Mouse (Mus musculus) heart, embryonic 16.5 days (tissue): ENCODE results near the gene Entpd5. TPM values are rescaled to one million over a fixed set of nuclear protein-coding genes. Genes with fewer than 3 reads are reported as not detected.

Source experiments
- ATAC-seq: fragments of 200-750 bp; cut with Nextera tagmentation; replicated peaks from 2 replicates; pipeline ENCODE4 v1.8.0; 2017; ENCODE audit warnings: moderate number of reproducible peaks; ENCODE audit not compliant: insufficient read depth, low FRiP score; ENCODE audit errors: extremely low read depth
- H3K27ac ChIP-seq: fragments of 300-500 bp; sonication (generic); 2 replicates; pipeline ENCODE4 v1.5.1; 2014; ENCODE audit warnings: mild to moderate bottlenecking, low read length, control low read depth, moderate library complexity
- H3K27me3 ChIP-seq: fragments of 300-500 bp; sonication (generic); 2 replicates; pipeline ENCODE4 v1.6.1; 2014; ENCODE audit warnings: low read length, mixed read lengths; ENCODE audit not compliant: control insufficient read depth, insufficient read depth
- H3K36me3 ChIP-seq: fragments of 300-500 bp; sonication (generic); 2 replicates; pipeline ENCODE4 v1.6.1; 2014; ENCODE audit not compliant: control insufficient read depth, insufficient read depth
- H3K4me1 ChIP-seq: fragments of 300-500 bp; sonication (generic); 2 replicates; pipeline ENCODE4 v1.6.1; 2014; ENCODE audit warnings: low read length, mixed read lengths; ENCODE audit not compliant: control insufficient read depth, insufficient read depth
- H3K4me2 ChIP-seq: fragments of 300-500 bp; sonication (generic); 2 replicates; pipeline ENCODE4 v1.6.1; 2014; ENCODE audit warnings: low read depth, mild to moderate bottlenecking, control low read depth, low read length
- H3K4me3 ChIP-seq: fragments of 300-500 bp; sonication (generic); 2 replicates; pipeline ENCODE4 v1.5.1; 2014; ENCODE audit warnings: mild to moderate bottlenecking, control low read depth, low read length
- H3K9ac ChIP-seq: fragments of 300-500 bp; sonication (generic); 2 replicates; pipeline ENCODE4 v1.6.1; 2014; ENCODE audit warnings: low read length, control low read depth
- H3K9me3 ChIP-seq: fragments of 300-500 bp; sonication (generic); replicated peaks from 2 replicates; pipeline ENCODE4 v1.6.1; 2016; ENCODE audit warnings: low read length; ENCODE audit not compliant: control insufficient read depth
- WGBS: fragments of 180-500 bp; shearing (Covaris S2); extraction: QIAGEN DNeasy Blood & Tissue Kit; methylation state at CpG from one replicate; pipeline ENCODE4 v1.1.7; 2014; 5-methylcytosine and 5-hydroxymethylcytosine counted together
- polyA plus RNA-seq: library from polyadenylated mRNA; unstranded; fragments of >200 nt; fragmentation: Nextera tagmentation; extraction: Ambion mirVana; gene quantifications from 2 replicates; pipeline ENCODE4 v1.2.1, GENCODE M21; 2015

Entpd5 gene
- polyA plus RNA-seq, 1 experiment from 2014 or later = 38.9 TPM

GRCm38 (mm10) chr12:84402923-84403322 is 5.9 kb downstream of the Entpd5 start:
- 44% methylated on average over 9 of the region's 9 CpGs for WGBS
- H3K36me3 ChIP-seq = no peaks in the 10 kb centered on the region
- H3K9ac ChIP-seq = no peak overlapping the region
- H3K27me3 ChIP-seq = no peaks in the 10 kb centered on the region
- H3K4me2 ChIP-seq = no peak overlapping the region
- no peak overlapping the region for H3K4me3 ChIP-seq
- ATAC-seq = no peak
- H3K9me3 ChIP-seq = no peaks in the 10 kb centered on the region
- 0 out of 2 replicates have a peak overlapping the region, but pooled peaks have one; percentile 14 for H3K27ac ChIP-seq
- H3K4me1 ChIP-seq = peaks cover 4% of the 10 kb centered on the region

GRCm38 (mm10) chr12:84400653-84401052 is 8.2 kb downstream of the Entpd5 start:
- H3K9me3 ChIP-seq = no peaks in the 10 kb centered on the region
- no peaks in the 10 kb centered on the region for H3K27me3 ChIP-seq
- H3K27ac ChIP-seq = no peak overlapping the region
- WGBS = 61% methylated on average over 3 of the region's 3 CpGs
- no peak overlapping the region for H3K4me3 ChIP-seq
- H3K4me1 ChIP-seq = peaks cover 4% of the 10 kb centered on the region; the same call in 1 of the 2 replicates
- H3K4me2 ChIP-seq = no peak overlapping the region
- H3K36me3 ChIP-seq = no peaks in the 10 kb centered on the region
- no peak for ATAC-seq
- H3K9ac ChIP-seq = no peak overlapping the region

GRCm38 (mm10) chr12:84400068-84400467 is 8.8 kb downstream of the Entpd5 start:
- Histone ChIP-seq H3K4me1 (peaks cover 4% of the 10 kb centered on the region; the same call in 1 of the 2 replicates), H3K27me3 (no peaks in the 10 kb centered on the region), H3K36me3 (no peaks in the 10 kb centered on the region), H3K4me2 (no peak overlapping the region), H3K9ac (no peak overlapping the region), H3K9me3 (no peaks in the 10 kb centered on the region), H3K27ac (no peak overlapping the region), H3K4me3 (no peak overlapping the region)
- no peak for ATAC-seq
- 66% methylated on average over 3 of the region's 3 CpGs for WGBS

GRCm38 (mm10) chr12:84399663-84400062 is 9.2 kb downstream of the Entpd5 start:
- no peaks in the 10 kb centered on the region for H3K9me3 ChIP-seq
- peaks cover 4% of the 10 kb centered on the region; the same call in 1 of the 2 replicates for H3K4me1 ChIP-seq
- no peak overlapping the region for H3K4me2 ChIP-seq
- H3K27me3 ChIP-seq = no peaks in the 10 kb centered on the region
- H3K36me3 ChIP-seq = no peaks in the 10 kb centered on the region
- no peak overlapping the region for H3K27ac ChIP-seq
- H3K4me3 ChIP-seq = no peak overlapping the region
- no peak for ATAC-seq
- WGBS = 68% methylated on average over 9 of the region's 9 CpGs
- H3K9ac ChIP-seq = no peak overlapping the region

- Histone ChIP-seq H3K27me3 (no peaks in the 10 kb centered on the region), H3K4me2 (no peak overlapping the region), H3K9me3 (no peaks in the 10 kb centered on the region), H3K27ac (no peak overlapping the region), H3K36me3 (0 out of 2 replicates have a peak, but pooled peaks cover 2% of the 10 kb centered on the region), H3K9ac (no peak overlapping the region), H3K4me3 (no peak overlapping the region), H3K4me1 (peaks cover 4% of the 10 kb centered on the region; the same call in 1 of the 2 replicates)
- WGBS = 77% methylated on average over 9 of the region's 9 CpGs
- ATAC-seq = no peak
Observed at GRCm38 (mm10) chr12:84399135-84399534, 9.7 kb downstream of the Entpd5 start.

GRCm38 (mm10) chr12:84398629-84399028 is 10.2 kb downstream of the Entpd5 start:
- Histone ChIP-seq H3K4me2 (no peak overlapping the region), H3K4me3 (no peak overlapping the region), H3K4me1 (peaks cover 4% of the 10 kb centered on the region; the same call in 1 of the 2 replicates), H3K36me3 (0 out of 2 replicates have a peak, but pooled peaks cover 2% of the 10 kb centered on the region), H3K9ac (no peak overlapping the region), H3K27ac (no peak overlapping the region), H3K27me3 (no peaks in the 10 kb centered on the region), H3K9me3 (no peaks in the 10 kb centered on the region)
- no peak for ATAC-seq
- WGBS = 84% methylated on average over 5 of the region's 5 CpGs

- no peak for ATAC-seq
- no peaks in the 10 kb centered on the region; the same call in 1 of the 2 replicates for H3K4me1 ChIP-seq
- H3K36me3 ChIP-seq = 0 out of 2 replicates have a peak, but pooled peaks cover 8% of the 10 kb centered on the region
- H3K4me2 ChIP-seq = no peak overlapping the region
- H3K9me3 ChIP-seq = no peaks in the 10 kb centered on the region
- no peak overlapping the region for H3K4me3 ChIP-seq
- no peaks in the 10 kb centered on the region for H3K27me3 ChIP-seq
- no peak overlapping the region for H3K9ac ChIP-seq
- no peak overlapping the region for H3K27ac ChIP-seq
Observed at GRCm38 (mm10) chr12:84397685-84398084, 11.1 kb downstream of the Entpd5 start.

- ATAC-seq = no peak
- Histone ChIP-seq H3K9me3 (no peaks in the 10 kb centered on the region), H3K4me1 (no peaks in the 10 kb centered on the region), H3K4me2 (no peak overlapping the region), H3K27me3 (no peaks in the 10 kb centered on the region), H3K4me3 (no peak overlapping the region), H3K27ac (no peak overlapping the region), H3K9ac (no peak overlapping the region), H3K36me3 (0 out of 2 replicates have a peak, but pooled peaks cover 9% of the 10 kb centered on the region)
- WGBS = 88% methylated on average over 14 of the region's 14 CpGs
Observed at GRCm38 (mm10) chr12:84396947-84397679, 11.7 kb downstream of the Entpd5 start.

GRCm38 (mm10) chr12:84393847-84394246 is 15.0 kb downstream of the Entpd5 start:
- H3K9me3 ChIP-seq = no peaks in the 10 kb centered on the region
- H3K36me3 ChIP-seq = 0 out of 2 replicates have a peak, but pooled peaks cover 9% of the 10 kb centered on the region
- no peak overlapping the region for H3K9ac ChIP-seq
- no peak for ATAC-seq
- no peak overlapping the region for H3K4me2 ChIP-seq
- no peaks in the 10 kb centered on the region for H3K27me3 ChIP-seq
- H3K4me1 ChIP-seq = no peaks in the 10 kb centered on the region
- H3K27ac ChIP-seq = no peak overlapping the region
- 74% methylated on average over 5 of the region's 5 CpGs for WGBS
- H3K4me3 ChIP-seq = no peak overlapping the region
